Mouse (Mus musculus) subcutaneous adipose tissue, adult 2 months (tissue): ENCODE measurements around the gene Stac2. TPM values are rescaled to one million over a fixed set of nuclear protein-coding genes. Genes with fewer than 3 reads are reported as not detected.

ENCODE experiments used
- polyA plus RNA-seq: library from polyadenylated mRNA; depleted of rRNA; stranded (reverse); fragments of >200 nt; gene quantifications from 2 replicates; pipeline ENCODE4 v1.2.3, GENCODE M21; 2012; ENCODE audit warnings: low replicate concordance; rRNA removed

Gene Stac2
- polyA plus RNA-seq: 1.2 and 3.1 TPM in 2 replicates

GRCm38 (mm10) chr11:98052989-98053834 is at the start of gene Stac2:
TSS of gene Stac2 (minus strand) at chr11:98053462.

GRCm38 (mm10) chr11:98026570-98027296 is 26.5 kb downstream of the Stac2 start, which contains the start of gene Rpl19:
TSS of gene Rpl19 (plus strand) at chr11:98026710.

GRCm38 (mm10) chr11:98022555-98023371 is 30.5 kb downstream of the Stac2 start, which contains the start of gene Cacnb1:
TSS of gene Cacnb1 (minus strand) at chr11:98023034.

GRCm38 (mm10) chr11:97995564-97996288 is 57.5 kb downstream of the Stac2 start, which contains the start of gene Arl5c:
TSS of gene Arl5c (minus strand) at chr11:97996181.

Other genes with a start within 250 kb of the Stac2 start
- gene B230217C12Rik, start 212.7 kb downstream of the Stac2 start, polyA plus RNA-seq: 2.0 and 12.6 TPM in 2 replicates
- 0.54 and 0.62 TPM in 2 replicates for gene Fbxo47, start 169.3 kb downstream of the Stac2 start, polyA plus RNA-seq
- gene Plxdc1, start 67.0 kb downstream of the Stac2 start, polyA plus RNA-seq: 3.9 and 8.7 TPM in 2 replicates
- 2.8 and 5.9 TPM in 2 replicates for gene Arl5c, start 57.3 kb downstream of the Stac2 start, polyA plus RNA-seq
- 6.9 and 35.2 TPM in 2 replicates for gene Cacnb1, start 30.4 kb downstream of the Stac2 start, polyA plus RNA-seq
- 558 and 1,241 TPM in 2 replicates for gene Rpl19, start 26.8 kb downstream of the Stac2 start, polyA plus RNA-seq
- gene Fbxl20, start 96.9 kb upstream of the Stac2 start, polyA plus RNA-seq: 25.0 and 26.4 TPM in 2 replicates
- gene Med1, start 139.8 kb upstream of the Stac2 start, polyA plus RNA-seq: 14.6 and 19.2 TPM in 2 replicates
- 12.8 and 19.3 TPM in 2 replicates for gene Cdk12, start 149.6 kb upstream of the Stac2 start, polyA plus RNA-seq